Mouse (Mus musculus): ENCODE data around the gene Rimklb.
"Not testable (repeated sequence)": the region's sequence is repeated elsewhere in the genome, so short reads cannot be mapped to it uniquely, and the experiment has no call there.

Rimklb gene

GRCm38 (mm10) chr6:122498661-122499060, at the start of gene Rimklb:
Gene Rimklb, minus strand, starts transcription at chr6:122498761.
- no peak for DNase-seq (ENCODE audit: inconsistent ontology term)

GRCm38 (mm10) chr6:122545948-122546347, 47.4 kb upstream of the Rimklb start:
- DNase-seq (ENCODE audit: inconsistent ontology term), result no peak

DNA sequence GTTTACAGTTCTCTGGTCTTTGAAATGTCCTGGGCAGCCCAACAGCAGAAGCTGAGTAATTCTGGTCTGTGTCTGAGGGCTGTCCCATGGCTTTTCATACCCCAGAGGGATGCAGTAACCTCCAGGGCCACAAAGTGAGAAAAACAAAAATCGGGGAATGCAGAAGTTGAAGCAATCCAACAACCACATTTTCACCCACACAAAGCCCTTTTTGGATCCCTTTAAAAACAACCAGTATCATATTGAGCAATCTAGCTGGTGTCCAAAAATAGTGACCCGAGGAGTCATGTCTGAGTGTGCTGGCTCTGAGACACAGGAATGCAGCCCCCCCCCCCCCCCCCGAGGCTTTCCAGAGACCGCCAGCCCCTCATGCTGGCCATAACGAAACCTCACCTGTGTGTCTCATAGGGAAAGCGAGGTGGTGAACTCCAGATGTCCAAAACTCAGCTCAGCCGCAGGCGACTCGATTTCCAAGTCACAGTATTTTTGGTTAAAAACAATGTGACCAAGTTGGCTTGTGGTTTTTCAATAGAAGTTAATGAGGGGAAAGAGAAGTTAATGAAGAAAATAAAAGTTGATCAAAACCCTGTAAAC, 46.8 kb upstream of the Rimklb start:
- DNase-seq (ENCODE audit: inconsistent ontology term), result peak; percentile 86

GRCm38 (mm10) chr6:122544672-122545071, 46.1 kb upstream of the Rimklb start:
- DNase-seq (ENCODE audit: inconsistent ontology term), result no peak

DNA sequence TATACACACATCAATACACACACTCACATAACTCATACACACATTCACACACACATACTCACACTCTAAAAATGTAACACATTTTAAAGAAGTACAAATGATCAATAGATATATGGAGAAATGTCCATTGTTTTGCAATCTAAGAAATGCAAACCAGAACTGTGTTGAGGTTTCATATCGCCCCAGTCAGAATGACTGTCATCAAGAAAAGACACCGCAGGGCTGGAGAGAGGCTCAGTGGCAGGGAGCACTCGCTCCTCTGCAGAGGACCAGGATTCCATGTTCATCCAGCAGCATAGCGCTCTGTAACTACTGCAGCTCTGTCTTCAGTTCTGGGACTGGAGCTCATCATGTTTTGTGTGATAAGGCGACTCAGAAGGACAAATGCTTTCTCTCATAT, 45.0 kb upstream of the Rimklb start:
- no peak for DNase-seq (ENCODE audit: inconsistent ontology term)

DNA sequence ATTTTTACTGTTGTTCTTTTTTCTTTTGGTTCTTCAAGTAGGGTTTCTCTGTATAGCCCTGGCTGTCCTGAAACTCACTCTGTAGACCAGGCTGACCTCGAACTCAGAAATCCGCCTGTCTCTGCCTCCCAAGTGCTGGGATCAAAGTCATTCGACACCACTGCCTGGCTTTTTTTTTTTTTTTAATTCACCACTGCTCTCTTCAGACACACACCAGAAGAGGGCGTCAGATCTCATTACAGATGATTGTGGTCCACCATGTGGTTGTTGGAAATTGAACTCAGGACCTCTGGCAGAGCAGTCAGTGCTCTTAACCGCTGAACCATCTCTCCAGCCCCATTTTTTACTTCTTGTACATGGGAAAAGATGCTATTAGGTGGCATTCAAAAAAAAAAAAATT, 43.9 kb upstream of the Rimklb start:
- not testable (repeated sequence) for DNase-seq (ENCODE audit: inconsistent ontology term)

GRCm38 (mm10) chr6:122539564-122539963, 41.0 kb upstream of the Rimklb start:
- no peak for DNase-seq (ENCODE audit: inconsistent ontology term)

DNA sequence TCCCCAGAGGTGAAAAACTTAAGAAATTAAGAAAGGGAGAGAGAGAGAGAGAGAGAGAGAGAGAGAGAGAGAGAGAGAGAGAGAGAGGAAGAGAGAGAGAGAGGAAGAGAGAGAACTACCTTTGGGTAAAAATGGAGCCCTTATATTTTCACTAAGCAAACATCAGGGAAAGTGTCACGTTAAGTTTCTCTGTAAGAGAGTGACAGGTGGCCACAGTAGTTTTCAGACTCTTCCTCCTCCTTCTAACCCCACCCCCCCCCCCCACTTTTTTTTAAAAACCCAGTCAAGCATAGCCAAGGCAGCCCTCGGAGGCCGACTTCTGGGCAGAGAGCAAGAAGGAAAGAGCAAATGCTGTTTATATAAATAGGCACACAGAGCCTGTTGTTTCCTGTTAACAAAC, 35.5 kb upstream of the Rimklb start:
- no peak for DNase-seq (ENCODE audit: inconsistent ontology term)

GRCm38 (mm10) chr6:122532883-122533302, 34.3 kb upstream of the Rimklb start:
- peak; percentile 23 for DNase-seq (ENCODE audit: inconsistent ontology term)

- peak; percentile 35 for DNase-seq (ENCODE audit: inconsistent ontology term)
Measured at GRCm38 (mm10) chr6:122531466-122532174, 33.1 kb upstream of the Rimklb start.

DNA sequence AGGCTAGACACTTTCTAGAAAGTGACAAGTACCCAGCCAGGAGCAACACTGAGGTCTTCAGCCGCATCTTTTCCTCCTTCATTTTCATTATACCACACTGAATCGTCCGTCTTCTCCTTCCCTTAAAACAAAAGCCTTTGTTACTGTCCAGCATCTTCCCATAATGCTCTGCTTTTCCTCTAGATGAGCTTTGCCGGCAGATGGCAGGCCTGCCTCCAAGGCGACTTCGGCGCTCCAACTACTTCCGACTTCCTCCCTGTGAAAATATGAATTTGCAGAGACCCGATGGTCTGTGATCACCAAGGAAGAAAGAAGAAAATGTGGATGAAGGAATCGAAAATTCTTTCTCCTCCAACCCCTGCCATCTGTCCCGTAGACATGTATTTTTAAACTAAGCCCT, 29.6 kb upstream of the Rimklb start:
- no peak for DNase-seq (ENCODE audit: inconsistent ontology term)

- DNase-seq (ENCODE audit: inconsistent ontology term), result no peak
Measured at GRCm38 (mm10) chr6:122527596-122527995, 29.0 kb upstream of the Rimklb start.

- DNase-seq (ENCODE audit: inconsistent ontology term), result no peak
Measured at GRCm38 (mm10) chr6:122523289-122523688, 24.7 kb upstream of the Rimklb start.

GRCm38 (mm10) chr6:122522595-122522994, 24.0 kb upstream of the Rimklb start:
- peak; percentile 17 for DNase-seq (ENCODE audit: inconsistent ontology term)

DNA sequence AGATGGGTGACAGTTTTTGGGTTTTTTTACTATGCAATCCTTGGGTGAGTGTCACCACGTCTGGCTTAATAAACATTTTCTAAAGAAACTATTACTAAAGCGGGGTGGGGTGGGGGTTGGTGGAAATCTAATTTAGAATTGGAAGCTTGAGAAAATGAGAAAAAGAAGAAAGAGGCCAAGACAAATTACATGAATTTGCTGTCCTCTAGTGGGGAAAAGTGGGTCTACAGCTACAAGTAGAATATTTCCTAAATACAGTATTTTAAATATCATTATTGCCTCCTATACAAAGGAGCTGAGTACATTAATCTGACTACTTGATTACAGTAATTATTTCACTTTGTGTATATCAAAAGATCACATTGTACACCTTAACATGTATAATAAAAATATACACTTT, 20.8 kb upstream of the Rimklb start:
- peak; percentile 10 for DNase-seq (ENCODE audit: inconsistent ontology term)

DNA sequence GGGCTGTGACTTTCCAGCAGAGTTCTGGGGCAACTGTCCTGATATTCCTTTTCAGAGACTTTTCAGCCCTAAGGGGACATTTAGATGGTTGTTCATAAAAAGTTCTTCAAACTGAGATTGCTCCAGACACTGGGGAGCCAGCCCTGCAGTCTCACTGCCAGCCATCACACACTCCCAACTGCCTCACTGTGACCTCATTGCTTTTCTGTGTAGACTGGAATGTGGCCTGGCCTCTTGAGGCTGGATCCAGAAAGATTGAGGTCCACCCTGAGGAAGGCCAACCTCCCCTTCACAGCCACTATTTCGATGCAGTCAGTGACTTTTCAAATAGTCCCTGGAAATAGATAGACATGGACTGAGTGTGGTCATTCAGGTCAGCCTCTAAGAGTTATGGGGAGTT, 19.1 kb upstream of the Rimklb start:
- no peak for DNase-seq (ENCODE audit: inconsistent ontology term)

DNA sequence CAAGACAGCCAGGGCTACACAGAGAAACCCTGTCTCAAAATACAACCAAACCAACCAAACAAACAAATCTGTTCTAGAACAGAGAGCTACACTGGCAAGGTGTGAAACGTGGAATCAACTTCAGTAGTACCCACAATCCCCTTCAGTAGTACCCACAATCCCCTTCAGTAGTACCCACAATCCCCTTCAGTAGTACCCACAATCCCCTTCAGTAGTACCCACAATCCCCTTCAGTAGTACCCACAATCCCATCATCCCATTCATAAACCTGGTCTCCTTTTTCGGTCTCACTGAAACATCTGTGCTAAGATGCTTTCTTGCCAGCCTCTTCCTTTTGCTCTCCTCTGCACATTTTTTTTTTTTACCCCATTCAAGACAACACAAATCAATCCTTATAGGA, 17.2 kb upstream of the Rimklb start:
- not testable (repeated sequence) for DNase-seq (ENCODE audit: inconsistent ontology term)

DNA sequence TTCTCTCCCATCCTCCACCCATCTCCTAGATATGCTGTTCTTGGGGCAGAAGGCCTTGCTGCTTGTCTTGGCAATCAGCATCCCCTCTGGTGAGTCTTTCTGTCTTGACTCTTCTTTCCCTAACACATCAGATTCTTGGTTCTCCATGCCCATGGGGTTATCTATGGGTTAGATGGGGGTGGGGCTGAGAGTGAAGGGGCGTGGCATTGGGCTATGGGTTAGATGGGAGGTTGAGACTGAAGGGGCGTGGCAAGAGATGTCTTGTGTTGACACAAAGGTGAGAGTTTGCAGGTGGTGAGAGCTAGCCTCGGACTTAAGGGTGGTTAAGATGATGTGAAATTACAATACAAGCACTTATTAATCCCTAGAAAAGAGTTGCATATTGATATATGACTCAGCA, 15.8 kb upstream of the Rimklb start:
- DNase-seq (ENCODE audit: inconsistent ontology term), result no peak

GRCm38 (mm10) chr6:122512914-122513878, 14.6 kb upstream of the Rimklb start:
- no peak for DNase-seq (ENCODE audit: inconsistent ontology term)

GRCm38 (mm10) chr6:122508494-122508893, 9.9 kb upstream of the Rimklb start:
- DNase-seq (ENCODE audit: inconsistent ontology term), result no peak

- DNase-seq (ENCODE audit: inconsistent ontology term), result no peak
Measured at GRCm38 (mm10) chr6:122505545-122505944, 7.0 kb upstream of the Rimklb start, which contains the start of gene Mfap5. Gene Mfap5, plus strand, starts transcription at chr6:122505845.

GRCm38 (mm10) chr6:122505041-122505440, 6.5 kb upstream of the Rimklb start:
- no peak for DNase-seq (ENCODE audit: inconsistent ontology term)

Data from Muller cell, postnatal 12 days (primary cell).